Mouse (Mus musculus): Measurements from ENCODE around the gene Il12rb2. TPM values are rescaled to one million over a fixed set of nuclear protein-coding genes. Genes with fewer than 3 reads are reported as not detected.

The Il12rb2 gene
- polyA plus RNA-seq, 1 experiment, result 1.3 TPM

GRCm38 (mm10) chr6:67281614-67282197, 94.3 kb downstream of the Il12rb2 start:
- Histone ChIP-seq H3K27ac (ENCODE audit: control insufficient read depth, insufficient read depth, low read depth, low read length, poor library complexity) (no peak overlapping the region), H3K4me3 (replicated peaks; ENCODE audit: control insufficient read depth, low read depth, low read length) (no peak overlapping the region), H3K4me1 (ENCODE audit: control insufficient read depth, insufficient read depth, low read length) (no peaks in the 10 kb centered on the region; the same call in 1 of the 2 replicates)
- TF ChIP-seq CTCF (IDR thresholded peaks at IDR 0.05; ENCODE audit: control insufficient read depth, insufficient read depth, low read length) (no peak), POLR2A (IDR thresholded peaks at IDR 0.05; ENCODE audit: borderline replicate concordance, control insufficient read depth, low read depth, low read length) (no peak)
- WGBS, result 50% methylated on average over 9 of the region's 9 CpGs

- H3K4me3 ChIP-seq (replicated peaks; ENCODE audit: control insufficient read depth, low read depth, low read length), result no peak overlapping the region
- H3K27ac ChIP-seq (ENCODE audit: control insufficient read depth, insufficient read depth, low read depth, low read length, poor library complexity), result no peak overlapping the region
- 81% methylated on average over 5 of the region's 5 CpGs for WGBS
- TF ChIP-seq POLR2A (IDR thresholded peaks at IDR 0.05; ENCODE audit: borderline replicate concordance, control insufficient read depth, low read depth, low read length) (no peak), CTCF (IDR thresholded peaks at IDR 0.05; ENCODE audit: control insufficient read depth, insufficient read depth, low read length) (no peak)
- H3K4me1 ChIP-seq (ENCODE audit: control insufficient read depth, insufficient read depth, low read length), result no peaks in the 10 kb centered on the region; the same call in 1 of the 2 replicates
These were observed 98.0 kb downstream of the Il12rb2 start for GRCm38 (mm10) chr6:67277944-67278343.

GRCm38 (mm10) chr6:67269459-67269858, 106.5 kb downstream of the Il12rb2 start:
- H3K4me3 ChIP-seq (replicated peaks; ENCODE audit: control insufficient read depth, low read depth, low read length), result no peak overlapping the region
- 5% methylated on average over 2 of the region's 2 CpGs for WGBS
- TF ChIP-seq POLR2A (IDR thresholded peaks at IDR 0.05; ENCODE audit: borderline replicate concordance, control insufficient read depth, low read depth, low read length), result no peak
- TF ChIP-seq CTCF (IDR thresholded peaks at IDR 0.05; ENCODE audit: control insufficient read depth, insufficient read depth, low read length), result no peak
- H3K27ac ChIP-seq (ENCODE audit: control insufficient read depth, insufficient read depth, low read depth, low read length, poor library complexity), result no peak overlapping the region
- H3K4me1 ChIP-seq (ENCODE audit: control insufficient read depth, insufficient read depth, low read length), result no peaks in the 10 kb centered on the region; the same call in 1 of the 2 replicates

GRCm38 (mm10) chr6:67268983-67269382, 107.0 kb downstream of the Il12rb2 start:
- no peaks in the 10 kb centered on the region; the same call in 1 of the 2 replicates for H3K4me1 ChIP-seq (ENCODE audit: control insufficient read depth, insufficient read depth, low read length)

GRCm38 (mm10) chr6:67268245-67268612, 107.8 kb downstream of the Il12rb2 start:
- WGBS, result 0% methylated on average over 2 of the region's 2 CpGs
- no peak overlapping the region for H3K27ac ChIP-seq (ENCODE audit: control insufficient read depth, insufficient read depth, low read depth, low read length, poor library complexity)

More at GRCm38 (mm10) chr6:67268983-67269382, 107.0 kb downstream of the Il12rb2 start:
- no peak for TF ChIP-seq CTCF (IDR thresholded peaks at IDR 0.05; ENCODE audit: control insufficient read depth, insufficient read depth, low read length)
- no peak for TF ChIP-seq POLR2A (IDR thresholded peaks at IDR 0.05; ENCODE audit: borderline replicate concordance, control insufficient read depth, low read depth, low read length)
- WGBS, result 2% methylated on average over 1 of the region's 1 CpGs
- Histone ChIP-seq H3K4me3 (replicated peaks; ENCODE audit: control insufficient read depth, low read depth, low read length) (peak overlapping the region; percentile 47), H3K27ac (ENCODE audit: control insufficient read depth, insufficient read depth, low read depth, low read length, poor library complexity) (no peak overlapping the region)

GRCm38 (mm10) chr6:67267408-67268244, 108.4 kb downstream of the Il12rb2 start:
- Histone ChIP-seq H3K4me1 (ENCODE audit: control insufficient read depth, insufficient read depth, low read length) (no peaks in the 10 kb centered on the region; the same call in 1 of the 2 replicates), H3K4me3 (replicated peaks; ENCODE audit: control insufficient read depth, low read depth, low read length) (peak overlapping the region; percentile 95), H3K27ac (ENCODE audit: control insufficient read depth, insufficient read depth, low read depth, low read length, poor library complexity) (peak overlapping the region; percentile 90)
- 1% methylated on average over 63 of the region's 65 CpGs for WGBS
- TF ChIP-seq CTCF (IDR thresholded peaks at IDR 0.05; ENCODE audit: control insufficient read depth, insufficient read depth, low read length), result no peak
- TF ChIP-seq POLR2A (IDR thresholded peaks at IDR 0.05; ENCODE audit: borderline replicate concordance, control insufficient read depth, low read depth, low read length), result no peak

More at GRCm38 (mm10) chr6:67268245-67268612, 107.8 kb downstream of the Il12rb2 start:
- H3K4me1 ChIP-seq (ENCODE audit: control insufficient read depth, insufficient read depth, low read length), result no peaks in the 10 kb centered on the region; the same call in 1 of the 2 replicates
- H3K4me3 ChIP-seq (replicated peaks; ENCODE audit: control insufficient read depth, low read depth, low read length), result peak overlapping the region; percentile 95
- TF ChIP-seq CTCF (IDR thresholded peaks at IDR 0.05; ENCODE audit: control insufficient read depth, insufficient read depth, low read length), result no peak
- no peak for TF ChIP-seq POLR2A (IDR thresholded peaks at IDR 0.05; ENCODE audit: borderline replicate concordance, control insufficient read depth, low read depth, low read length)

GRCm38 (mm10) chr6:67266664-67267407, 109.2 kb downstream of the Il12rb2 start:
- under 1% methylated on average over 68 of the region's 68 CpGs for WGBS
- H3K4me3 ChIP-seq (replicated peaks; ENCODE audit: control insufficient read depth, low read depth, low read length), result peak overlapping the region; percentile 95
- TF ChIP-seq CTCF (IDR thresholded peaks at IDR 0.05; ENCODE audit: control insufficient read depth, insufficient read depth, low read length) (no peak), POLR2A (IDR thresholded peaks at IDR 0.05; ENCODE audit: borderline replicate concordance, control insufficient read depth, low read depth, low read length) (peak; percentile 78; the same call in 1 of the 2 replicates)
- H3K4me1 ChIP-seq (ENCODE audit: control insufficient read depth, insufficient read depth, low read length), result no peaks in the 10 kb centered on the region; the same call in 1 of the 2 replicates
- peak overlapping the region; percentile 90 for H3K27ac ChIP-seq (ENCODE audit: control insufficient read depth, insufficient read depth, low read depth, low read length, poor library complexity)

Measured in bone marrow, adult 2 months (tissue).